Mouse (Mus musculus): Measurements from ENCODE around the gene Phxr2.

The Phxr2 gene

GRCm38 (mm10) chr10:99093364-99093763 lies 32.8 kb downstream of the Phxr2 start:
- no peak for DNase-seq (ENCODE audit: inconsistent ontology term)

DNA sequence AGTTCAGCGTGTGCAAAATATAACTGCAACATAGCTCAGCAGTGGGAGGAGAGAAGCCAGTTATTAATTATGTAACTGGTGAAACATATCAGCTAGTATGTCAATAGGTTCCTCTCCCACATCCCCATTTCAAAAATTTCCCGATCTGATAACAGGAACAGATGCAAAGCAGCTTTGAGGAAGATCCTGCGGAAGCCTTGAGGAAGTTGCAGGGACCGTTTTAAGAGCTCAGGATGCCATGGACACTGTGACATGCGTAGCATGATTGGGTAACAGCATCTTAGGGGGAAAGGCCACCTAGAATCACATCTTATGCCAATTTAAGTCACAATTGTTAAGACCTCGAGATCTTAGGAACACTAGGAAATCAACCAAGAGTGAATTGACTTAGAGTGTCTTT lies 36.2 kb downstream of the Phxr2 start:
- no peak for DNase-seq (ENCODE audit: inconsistent ontology term)

GRCm38 (mm10) chr10:99086029-99086428 lies 40.1 kb downstream of the Phxr2 start:
- DNase-seq (ENCODE audit: inconsistent ontology term) = no peak

- DNase-seq (ENCODE audit: inconsistent ontology term) = no peak
These were observed 40.9 kb downstream of the Phxr2 start for GRCm38 (mm10) chr10:99085240-99085587.

- peak; percentile 90 for DNase-seq (ENCODE audit: inconsistent ontology term)
These were observed 41.5 kb downstream of the Phxr2 start for GRCm38 (mm10) chr10:99084397-99085239.

DNA sequence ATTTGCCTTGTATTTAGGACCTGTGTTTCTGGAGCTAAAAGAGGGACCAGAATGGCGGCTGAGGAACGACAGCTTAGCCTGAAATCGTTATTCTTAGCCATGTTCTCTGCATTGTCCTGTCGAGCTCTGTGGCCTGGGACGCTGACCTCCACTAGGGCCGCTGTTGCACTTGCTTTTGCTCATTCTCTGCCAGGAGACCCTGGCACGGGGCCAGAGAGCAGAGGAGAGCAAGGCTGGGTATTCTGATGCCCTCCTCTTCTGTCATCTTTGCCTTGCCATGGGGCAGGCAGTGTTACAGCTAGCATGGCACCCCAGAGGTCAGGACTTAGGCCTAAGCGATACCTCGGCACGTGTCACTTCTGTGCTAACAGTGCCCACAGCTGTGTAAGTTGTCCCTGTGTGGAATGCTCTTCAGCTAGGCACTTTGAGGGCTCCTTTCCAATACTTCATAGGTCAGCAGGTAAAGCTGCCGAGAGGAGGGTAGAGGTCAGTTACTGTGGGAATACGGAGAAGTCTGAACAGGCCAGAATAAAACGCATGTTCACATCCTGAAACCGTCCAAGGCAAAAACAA lies 42.6 kb downstream of the Phxr2 start:
- peak; percentile 29 for DNase-seq (ENCODE audit: inconsistent ontology term)

DNA sequence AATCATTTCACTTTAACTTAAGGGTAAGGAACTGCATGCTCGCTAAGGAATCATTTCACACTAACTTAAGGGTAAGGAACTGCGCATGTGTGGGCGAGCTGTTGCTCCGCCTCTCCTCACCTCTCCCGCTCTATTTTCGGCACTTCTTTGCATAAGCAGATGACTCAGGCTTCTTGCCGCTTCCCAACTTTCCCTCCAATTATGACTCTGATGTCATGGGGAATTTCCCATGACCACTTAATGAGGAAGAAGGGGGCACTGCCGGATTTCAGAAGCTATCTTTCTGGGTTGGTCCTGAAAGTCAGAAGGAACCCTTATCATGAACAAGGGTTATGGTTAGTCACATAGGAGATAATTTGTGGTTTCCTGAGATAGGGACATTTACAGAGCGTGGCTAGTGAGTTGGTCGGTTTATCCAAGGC lies 44.5 kb downstream of the Phxr2 start:
- no peak for DNase-seq (ENCODE audit: inconsistent ontology term)

- DNase-seq (ENCODE audit: inconsistent ontology term) = no peak
These were observed 47.5 kb downstream of the Phxr2 start for GRCm38 (mm10) chr10:99078621-99079020.

DNA sequence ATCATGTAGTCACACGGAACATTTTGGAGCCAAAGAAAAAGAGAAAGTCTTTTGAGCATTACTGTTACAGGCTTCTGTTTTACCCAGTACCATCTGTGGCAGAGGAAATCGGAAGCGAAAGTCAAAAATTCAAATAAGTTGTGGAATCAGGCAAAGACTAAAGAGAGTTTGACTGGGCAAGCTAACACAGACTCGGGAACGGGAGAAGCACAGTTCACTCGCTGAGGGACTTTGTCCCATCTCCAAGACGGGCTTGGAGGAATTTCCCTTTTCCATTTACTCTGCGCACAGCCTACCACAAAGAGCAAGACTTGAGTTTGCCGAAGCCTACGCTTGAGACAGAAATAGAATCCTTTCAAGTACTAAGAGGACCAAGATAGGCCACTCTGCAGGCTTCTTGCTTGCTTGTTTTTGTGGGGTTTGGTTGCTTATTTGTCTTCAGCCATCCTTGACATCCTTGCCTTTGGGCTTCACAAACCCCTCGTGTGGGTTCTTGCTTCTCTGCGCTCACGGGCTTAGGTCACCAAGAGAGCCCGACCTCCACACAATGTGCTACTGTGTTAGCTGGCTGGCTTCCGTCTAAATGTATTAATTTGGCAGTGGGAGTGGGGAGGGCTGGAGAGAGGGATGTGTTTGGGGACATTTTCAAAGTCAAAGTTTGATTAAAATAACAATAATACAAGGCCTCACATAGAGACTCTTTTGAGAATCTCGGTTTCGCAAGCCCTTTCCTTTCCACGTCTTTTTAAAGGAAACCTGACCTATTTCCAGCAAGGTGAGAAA lies 49.8 kb downstream of the Phxr2 start:
- no peak for DNase-seq (ENCODE audit: inconsistent ontology term)

Measured in Muller cell, postnatal 12 days (primary cell).